Mouse (Mus musculus): ENCODE data around the gene Zmym5. TPM values are rescaled to one million over a fixed set of nuclear protein-coding genes. Genes with fewer than 3 reads are reported as not detected.
"Not testable (repeated sequence)": the region's sequence is repeated elsewhere in the genome, so short reads cannot be mapped to it uniquely, and the experiment has no call there.

Gene Zmym5
- total and polyA plus RNA-seq, 3 experiments: 6.0 to 13.8 (median 12.1) TPM

DNA sequence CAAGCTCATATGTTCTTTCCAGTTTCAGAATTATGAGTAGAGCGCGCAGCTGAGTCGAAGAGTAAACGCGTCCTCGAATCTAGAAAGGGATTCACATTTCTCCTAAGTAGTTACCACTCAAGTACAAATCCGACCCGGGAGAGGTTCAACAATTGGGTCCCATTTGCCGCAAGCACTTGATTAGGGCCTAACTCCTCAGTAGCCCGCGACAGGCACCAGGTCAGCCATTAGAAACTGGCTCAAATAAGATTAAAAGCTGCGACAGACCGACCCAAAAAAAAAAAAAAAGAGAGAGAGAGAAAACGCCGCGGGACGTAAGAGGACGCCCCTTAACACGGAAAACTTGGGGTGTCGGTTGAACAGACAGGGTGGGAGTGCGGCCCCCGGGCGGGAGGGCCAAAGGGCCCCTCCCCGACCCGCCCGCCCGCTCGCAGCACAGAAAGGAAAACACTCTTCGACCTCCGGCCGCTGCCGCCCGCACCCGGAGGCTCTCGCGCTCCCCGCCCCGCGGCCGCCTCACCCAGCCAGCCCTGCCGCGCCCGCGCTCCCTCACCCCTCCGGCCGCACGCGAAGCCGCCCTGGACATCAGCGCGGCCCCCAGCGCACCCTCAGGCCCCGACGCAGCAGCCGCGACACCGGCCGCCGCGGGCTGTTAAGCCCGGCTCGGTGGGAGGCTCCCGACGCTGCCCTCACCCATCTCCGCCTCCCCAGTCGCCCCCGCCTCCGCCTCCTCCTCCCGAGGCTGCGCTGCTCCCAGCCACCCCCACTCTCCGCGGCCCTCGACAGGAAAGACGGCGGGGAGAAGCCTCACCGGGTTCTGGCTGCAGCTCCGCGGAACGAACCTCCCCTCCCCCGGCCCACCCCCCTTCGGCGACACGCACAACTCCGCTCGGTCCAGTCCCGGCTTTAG is 480 bp downstream of the Zmym5 start:
- in situ Hi-C loops (cut with MboI; ENCODE audit: low pct_ligation_motif_present, low pct_unique_long_range_greater_than_20kb, low sequenced_read_pairs); H3K27me3 ChIP-seq (replicated peaks); dilution Hi-C loops (cut with MboI; ENCODE audit: extremely low pct_ligation_motif_present, extremely low pct_unique_long_range_greater_than_20kb, low sequenced_read_pairs); H3K9me3 ChIP-seq (replicated peaks; ENCODE audit: low read length): not testable (repeated sequence)
- peak overlapping the region; percentile 79 for H3K27ac ChIP-seq (ENCODE audit: insufficient read depth, low read depth)
- peak overlapping the region; percentile 74; the same call in 1 of the 2 replicates for H3K4me2 ChIP-seq (ENCODE audit: insufficient read depth, low read depth, poor library complexity, severe bottlenecking)
- H3K4me1 ChIP-seq (ENCODE audit: control insufficient read depth in 1 of 2, insufficient read depth in 2 of 2): peaks cover 0 to 19% of the 10 kb centered on the region in 2 experiments; a peak in 1 of 4 replicates
- peak; percentile 21 for DNase-seq (ENCODE audit: extremely low read depth)
- TF ChIP-seq ZNF384 (IDR thresholded peaks at IDR 0.05; ENCODE audit: low read depth, low read length): peak; percentile 73
- TF ChIP-seq POLR2A (IDR thresholded peaks at IDR 0.05; ENCODE audit: low read depth, low read length): peak; percentile 37; the same call in 1 of the 2 replicates
- peak overlapping the region; percentile 61 to 97 (median 63) for H3K4me3 ChIP-seq (replicated peaks in 1 of 3; ENCODE audit: low read depth in 2 of 3, low read length in 2 of 3, poor library complexity in 1 of 3)
- H3K9ac ChIP-seq (ENCODE audit: insufficient read depth, low read depth): peak overlapping the region; percentile 79
- peaks cover 3 to 15% of the 10 kb centered on the region in 2 experiments for H3K36me3 ChIP-seq (replicated peaks in 1 of 2; ENCODE audit: control insufficient read depth in 1 of 2, insufficient read depth in 1 of 2, low read length in 1 of 2)
- peaks cover 17% of the 10 kb centered on the region for H3K79me2 ChIP-seq (replicated peaks; ENCODE audit: control insufficient read depth, extremely low read depth, insufficient read depth, poor library complexity, severe bottlenecking)

DNA sequence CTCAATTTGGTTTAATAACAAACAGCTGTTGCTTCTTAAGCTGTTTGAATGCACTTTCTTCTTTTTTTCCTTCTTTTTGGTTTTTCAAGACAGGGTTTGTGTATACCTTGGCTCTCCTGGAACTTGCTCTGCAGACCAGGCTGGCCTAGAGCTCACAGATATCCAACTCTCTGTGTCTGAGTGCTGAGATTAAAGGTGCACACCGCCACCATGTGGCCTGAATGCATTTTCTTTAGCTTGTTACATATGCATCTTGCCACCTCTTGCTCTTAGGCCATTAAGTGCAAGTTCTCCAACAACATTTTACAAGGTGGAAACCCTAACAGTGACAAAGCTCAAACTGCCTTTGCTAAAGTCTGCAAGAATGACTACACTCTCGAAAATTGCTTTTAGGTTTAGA is 18.3 kb downstream of the Zmym5 start:
- peak; percentile 59 for DNase-seq (ENCODE audit: extremely low read depth)
- in situ Hi-C loops (cut with MboI; ENCODE audit: low pct_ligation_motif_present, low pct_unique_long_range_greater_than_20kb, low sequenced_read_pairs) (loop anchor here (25.0 kb wide), 1 partner anchor 406 kb away; no protein-coding TSS in a partner anchor), dilution Hi-C loops (cut with MboI; ENCODE audit: extremely low pct_ligation_motif_present, extremely low pct_unique_long_range_greater_than_20kb, low sequenced_read_pairs) (no loop called here)
- Histone ChIP-seq H3K27me3 (replicated peaks) (no peaks in the 10 kb centered on the region), H3K4me3 (replicated peaks in 1 of 3; ENCODE audit: low read depth in 2 of 3, low read length in 2 of 3, poor library complexity in 1 of 3) (no peak overlapping the region), H3K9ac (ENCODE audit: insufficient read depth, low read depth) (no peak overlapping the region), H3K79me2 (replicated peaks; ENCODE audit: control insufficient read depth, extremely low read depth, insufficient read depth, poor library complexity, severe bottlenecking) (no peaks in the 10 kb centered on the region), H3K4me2 (ENCODE audit: insufficient read depth, low read depth, poor library complexity, severe bottlenecking) (no peak overlapping the region), H3K4me1 (ENCODE audit: control insufficient read depth in 1 of 2, insufficient read depth in 2 of 2) (no peaks in the 10 kb centered on the region), H3K9me3 (replicated peaks; ENCODE audit: low read length) (no peaks in the 10 kb centered on the region), H3K36me3 (replicated peaks in 1 of 2; ENCODE audit: control insufficient read depth in 1 of 2, insufficient read depth in 1 of 2, low read length in 1 of 2) (peaks cover 32 to 52% of the 10 kb centered on the region in 2 experiments), H3K27ac (ENCODE audit: insufficient read depth, low read depth) (no peak overlapping the region)
- TF ChIP-seq CTCF (conservative IDR thresholded peaks at IDR 0.05 in 1 of 2, IDR thresholded peaks at IDR 0.05 in 1 of 2; ENCODE audit: low read depth in 2 of 2, low read length in 2 of 2) (peak; percentile 26 to 73; a peak in 2 of 4 replicates), SMC3 (IDR thresholded peaks at IDR 0.05; ENCODE audit: low read depth, low read length) (peak; percentile 60), ELF1 (IDR thresholded peaks at IDR 0.05; ENCODE audit: low read depth, low read length) (no peak), RAD21 (IDR thresholded peaks at IDR 0.05; ENCODE audit: low read depth, low read length) (peak; percentile 75)

DNA sequence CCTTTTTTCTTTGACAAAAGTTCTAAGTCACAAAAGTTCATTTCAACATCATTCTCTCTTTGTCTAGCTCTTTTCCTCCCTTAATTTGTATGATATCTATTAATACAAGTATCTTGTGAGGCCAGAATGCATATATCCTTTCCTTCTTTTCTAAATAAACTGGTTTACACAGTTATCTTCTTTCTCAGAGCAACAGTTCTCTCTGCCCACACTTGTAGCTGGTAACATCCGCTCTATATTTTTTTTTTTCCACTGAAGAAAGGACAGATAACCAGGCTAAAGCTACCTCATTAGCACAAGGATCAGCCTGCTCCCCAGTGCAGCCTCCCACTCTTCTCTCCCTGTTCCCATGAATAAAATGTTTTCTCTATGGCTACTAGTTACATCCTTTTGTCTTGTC is 26.9 kb downstream of the Zmym5 start:
- no peaks in the 10 kb centered on the region for H3K4me1 ChIP-seq (ENCODE audit: control insufficient read depth in 1 of 2, insufficient read depth in 2 of 2)
- H3K27me3 ChIP-seq (replicated peaks): no peaks in the 10 kb centered on the region
- H3K27ac ChIP-seq (ENCODE audit: insufficient read depth, low read depth): no peak overlapping the region
- no peak overlapping the region for H3K9ac ChIP-seq (ENCODE audit: insufficient read depth, low read depth)
- dilution Hi-C loops (cut with MboI; ENCODE audit: extremely low pct_ligation_motif_present, extremely low pct_unique_long_range_greater_than_20kb, low sequenced_read_pairs) (no loop called here), in situ Hi-C loops (cut with MboI; ENCODE audit: low pct_ligation_motif_present, low pct_unique_long_range_greater_than_20kb, low sequenced_read_pairs) (loop anchor here (25.0 kb wide), 1 partner anchor 397 kb away; no protein-coding TSS in a partner anchor)
- no peaks in the 10 kb centered on the region for H3K9me3 ChIP-seq (replicated peaks; ENCODE audit: low read length)
- no peak overlapping the region for H3K4me2 ChIP-seq (ENCODE audit: insufficient read depth, low read depth, poor library complexity, severe bottlenecking)
- TF ChIP-seq ZKSCAN1 (IDR thresholded peaks at IDR 0.05; ENCODE audit: borderline replicate concordance, low read depth, low read length) (no peak), HCFC1 (IDR thresholded peaks at IDR 0.05; ENCODE audit: low read depth, low read length) (no peak), TCF12 (IDR thresholded peaks at IDR 0.05; ENCODE audit: low read depth, low read length) (no peak), MAX (IDR thresholded peaks at IDR 0.05; ENCODE audit: low read length) (no peak), POLR2A (IDR thresholded peaks at IDR 0.05; ENCODE audit: low read depth, low read length) (no peak), JUND (conservative IDR thresholded peaks at IDR 0.05; ENCODE audit: low read depth, low read length) (no peak), CHD2 (IDR thresholded peaks at IDR 0.05; ENCODE audit: low read length) (no peak), TBP (conservative IDR thresholded peaks at IDR 0.05; ENCODE audit: low read depth, low read length) (no peak), ELF1 (IDR thresholded peaks at IDR 0.05; ENCODE audit: low read depth, low read length) (no peak)
- no peaks in the 10 kb centered on the region for H3K36me3 ChIP-seq (replicated peaks in 1 of 2; ENCODE audit: control insufficient read depth in 1 of 2, insufficient read depth in 1 of 2, low read length in 1 of 2)
- H3K79me2 ChIP-seq (replicated peaks; ENCODE audit: control insufficient read depth, extremely low read depth, insufficient read depth, poor library complexity, severe bottlenecking): no peaks in the 10 kb centered on the region
- no peak overlapping the region for H3K4me3 ChIP-seq (replicated peaks in 1 of 3; ENCODE audit: low read depth in 2 of 3, low read length in 2 of 3, poor library complexity in 1 of 3)
- DNase-seq (ENCODE audit: extremely low read depth): no peak

Measured in CH12.LX (cell line).